Mouse (Mus musculus) adrenal gland, postnatal 14 days (tissue): ENCODE data around the gene Nobox. TPM values are rescaled to one million over a fixed set of nuclear protein-coding genes. Genes with fewer than 3 reads are reported as not detected.

ENCODE experiments used
- DNase-seq: peaks from one replicate; pipeline ENCODE4 v3.0.0; 2021; ENCODE audit warnings: mixed read lengths
- total RNA-seq: library from RNA; stranded (reverse); gene quantifications from 2 replicates; pipeline ENCODE4 v1.2.3, GENCODE M21; 2021

Gene Nobox
- total RNA-seq, 1 experiment from 2014 or later = not detected

- DNase-seq = no peak
Observed at GRCm38 (mm10) chr6:43274123-43274522, 35.2 kb downstream of the Nobox start.

- DNase-seq = peak; percentile 15
Observed at GRCm38 (mm10) chr6:43272597-43272996, 36.8 kb downstream of the Nobox start.

GRCm38 (mm10) chr6:43266356-43266755, 43.0 kb downstream of the Nobox start:
- DNase-seq = peak; percentile 41

GRCm38 (mm10) chr6:43265363-43266041, 43.9 kb downstream of the Nobox start, which contains the start of gene Arhgef5:
TSS of gene Arhgef5 (plus strand) at chr6:43265582.
- peak; percentile 63 for DNase-seq

GRCm38 (mm10) chr6:43260756-43261155, 48.6 kb downstream of the Nobox start:
- DNase-seq = no peak

- DNase-seq = no peak
Observed at GRCm38 (mm10) chr6:43254193-43254926, 55.0 kb downstream of the Nobox start.

Other genes with a start within 250 kb of the Nobox start
- gene Olfr441, start 203.2 kb downstream of the Nobox start, total RNA-seq = not detected in 2 replicates
- not detected in 2 replicates for gene Olfr237-ps1, start 163.0 kb downstream of the Nobox start, total RNA-seq
- gene Olfr437, start 146.3 kb downstream of the Nobox start, total RNA-seq = not detected in 2 replicates
- gene Olfr13, start 137.4 kb downstream of the Nobox start, total RNA-seq = not detected in 2 replicates
- not detected in 2 replicates for gene Olfr435, start 112.4 kb downstream of the Nobox start, total RNA-seq
- gene Olfr434, start 96.5 kb downstream of the Nobox start, total RNA-seq = not detected in 2 replicates
- gene Olfr47, start 78.0 kb downstream of the Nobox start, total RNA-seq = not detected in 2 replicates
- 12.4 and 15.2 TPM in 2 replicates for gene Arhgef5, start 44.0 kb downstream of the Nobox start, total RNA-seq